Mouse (Mus musculus) liver, embryonic 11.5 days (tissue): ENCODE data around the gene Trit1. TPM values are rescaled to one million over a fixed set of nuclear protein-coding genes. Genes with fewer than 3 reads are reported as not detected.

Experiments
- ATAC-seq: fragments of 200-750 bp; cut with Nextera tagmentation; replicated peaks from 2 replicates; pipeline ENCODE4 v1.8.0; 2017; ENCODE audit warnings: moderate number of reproducible peaks, mild to moderate bottlenecking, moderate TSS enrichment, moderate library complexity; ENCODE audit not compliant: low FRiP score
- DNase-seq: peaks from one replicate; pipeline ENCODE4 v3.0.0-alpha.2; 2017; ENCODE audit warnings: low spot score
- H3K27ac ChIP-seq: fragments of 300-500 bp; sonication (generic); 2 replicates; pipeline ENCODE4 v1.5.1; 2014; ENCODE audit warnings: mild to moderate bottlenecking, low read depth, low read length, control low read depth
- H3K27me3 ChIP-seq: fragments of 300-500 bp; sonication (generic); replicated peaks from 2 replicates; pipeline ENCODE4 v1.6.1; 2014; ENCODE audit warnings: low read length, mixed read lengths; ENCODE audit not compliant: control insufficient read depth, insufficient read depth
- H3K36me3 ChIP-seq: fragments of 300-500 bp; sonication (generic); 2 replicates; pipeline ENCODE4 v1.6.1; 2014; ENCODE audit warnings: mild to moderate bottlenecking, low read length, moderate library complexity, mixed read lengths; ENCODE audit not compliant: control insufficient read depth, insufficient read depth
- H3K4me1 ChIP-seq: fragments of 300-500 bp; sonication (generic); replicated peaks from 2 replicates; pipeline ENCODE4 v1.6.1; 2014; ENCODE audit warnings: low read length, mixed read lengths; ENCODE audit not compliant: control insufficient read depth, insufficient read depth
- H3K4me2 ChIP-seq: fragments of 300-500 bp; sonication (generic); 2 replicates; pipeline ENCODE4 v1.6.1; 2014; ENCODE audit warnings: mild to moderate bottlenecking, control low read depth, moderate library complexity
- H3K4me3 ChIP-seq: fragments of 300-500 bp; sonication (generic); 2 replicates; pipeline ENCODE4 v1.5.1; 2014; ENCODE audit warnings: low read depth, low read length, control low read depth
- H3K9ac ChIP-seq: fragments of 300-500 bp; sonication (generic); 2 replicates; pipeline ENCODE4 v1.6.1; 2014; ENCODE audit warnings: low read depth, low read length, control low read depth
- H3K9me3 ChIP-seq: fragments of 300-500 bp; sonication (generic); 2 replicates; pipeline ENCODE4 v1.6.1; 2016; ENCODE audit warnings: low read length, inconsistent platforms, mixed read lengths; ENCODE audit not compliant: control insufficient read depth
- WGBS: fragments of 180-500 bp; shearing (Covaris S2); extraction: QIAGEN DNeasy Blood & Tissue Kit; methylation state at CpG from one replicate; pipeline ENCODE4 v1.1.7; 2014; 5-methylcytosine and 5-hydroxymethylcytosine counted together
- polyA plus RNA-seq: library from polyadenylated mRNA; unstranded; fragments of >200 nt; fragmentation: Nextera tagmentation; extraction: Ambion mirVana; gene quantifications from 2 replicates; pipeline ENCODE4 v1.2.1, GENCODE M21; 2014

The Trit1 gene
- polyA plus RNA-seq, 1 experiment from 2014 or later, result 17.2 TPM

- no peak overlapping the region for H3K4me2 ChIP-seq
- ATAC-seq, result no peak
- H3K27me3 ChIP-seq, result no peaks in the 10 kb centered on the region
- H3K27ac ChIP-seq, result no peak overlapping the region
- H3K4me1 ChIP-seq, result no peaks in the 10 kb centered on the region; the same call in 1 of the 2 replicates
- DNase-seq, result no peak
- H3K9me3 ChIP-seq, result no peaks in the 10 kb centered on the region
- WGBS, result 57% methylated on average over 5 of the region's 5 CpGs
- H3K9ac ChIP-seq, result no peak overlapping the region
- no peaks in the 10 kb centered on the region for H3K36me3 ChIP-seq
- H3K4me3 ChIP-seq, result no peak overlapping the region
These were observed 76.2 kb downstream of the Trit1 start for GRCm38 (mm10) chr4:123092621-123093020.

DNA sequence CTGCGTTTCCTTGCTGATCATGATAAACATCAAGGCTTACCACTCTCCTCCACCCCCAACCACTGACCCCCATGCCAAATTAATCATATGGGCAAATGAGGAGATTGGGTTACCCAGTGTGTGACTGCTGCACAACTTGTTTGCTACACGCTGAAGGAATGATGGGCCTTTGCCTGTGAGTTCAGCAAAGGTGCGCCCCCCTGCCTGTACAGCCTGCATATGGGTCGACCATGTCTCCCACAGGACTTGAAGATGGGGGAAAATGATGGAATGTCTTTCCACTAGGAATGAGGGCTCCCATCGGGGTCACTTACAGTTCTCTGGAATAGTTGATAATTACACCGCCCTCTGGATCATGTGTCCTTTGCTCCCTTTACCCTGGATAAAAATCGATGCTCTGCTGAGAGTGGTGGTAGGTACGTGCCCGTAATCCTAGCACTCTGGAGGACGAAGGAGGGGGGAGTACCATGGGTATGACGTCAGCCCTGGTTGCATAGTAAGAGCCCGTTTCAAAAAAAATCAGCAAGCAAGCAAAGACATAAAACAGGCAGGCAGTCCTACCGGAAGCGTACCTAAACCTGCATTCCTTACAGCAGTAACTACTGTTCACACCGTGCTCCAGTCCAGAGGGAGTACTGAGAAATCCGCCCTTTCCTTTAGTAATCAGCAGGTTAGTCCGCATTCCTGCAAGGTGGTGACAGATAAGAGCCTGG lies 76.8 kb downstream of the Trit1 start:
- ATAC-seq, result peak; percentile 79
- no peaks in the 10 kb centered on the region; the same call in 1 of the 2 replicates for H3K4me1 ChIP-seq
- H3K27me3 ChIP-seq, result no peaks in the 10 kb centered on the region
- DNase-seq, result no peak
- H3K4me3 ChIP-seq, result 0 out of 2 replicates have a peak overlapping the region, but pooled peaks have one; percentile 20
- 0 out of 2 replicates have a peak overlapping the region, but pooled peaks have one; percentile 13 for H3K27ac ChIP-seq
- no peak overlapping the region for H3K9ac ChIP-seq
- H3K36me3 ChIP-seq, result no peaks in the 10 kb centered on the region
- 34% methylated on average over 17 of the region's 17 CpGs for WGBS
- H3K4me2 ChIP-seq, result peak overlapping the region; percentile 26; the same call in 1 of the 2 replicates
- H3K9me3 ChIP-seq, result no peaks in the 10 kb centered on the region

GRCm38 (mm10) chr4:123093869-123094268 lies 77.5 kb downstream of the Trit1 start:
- Histone ChIP-seq H3K4me1 (no peaks in the 10 kb centered on the region; the same call in 1 of the 2 replicates), H3K27ac (no peak overlapping the region), H3K36me3 (no peaks in the 10 kb centered on the region), H3K27me3 (no peaks in the 10 kb centered on the region), H3K9me3 (no peaks in the 10 kb centered on the region), H3K9ac (no peak overlapping the region), H3K4me3 (no peak overlapping the region), H3K4me2 (no peak overlapping the region)
- DNase-seq, result no peak
- ATAC-seq, result no peak
- WGBS, result 45% methylated on average over 9 of the region's 9 CpGs

Other genes with a start within 250 kb of the Trit1 start
- gene Ppt1, start 180.4 kb upstream of the Trit1 start, polyA plus RNA-seq, result 42.9 and 44.5 TPM in 2 replicates
- 52.2 and 56.5 TPM in 2 replicates for gene Cap1, start 130.5 kb upstream of the Trit1 start, polyA plus RNA-seq
- 0.64 and 0.68 TPM in 2 replicates for gene Mfsd2a, start 55.4 kb upstream of the Trit1 start, polyA plus RNA-seq
- gene Mycl, start 20.9 kb upstream of the Trit1 start, polyA plus RNA-seq, result 3.1 and 4.0 TPM in 2 replicates
- gene Bmp8b, start 88.6 kb downstream of the Trit1 start, polyA plus RNA-seq, result 1.7 and 2.2 TPM in 2 replicates
- not detected in 2 replicates for gene Oxct2b, start 99.7 kb downstream of the Trit1 start, polyA plus RNA-seq
- gene Ppie, start 123.4 kb downstream of the Trit1 start, polyA plus RNA-seq, result 108 and 110 TPM in 2 replicates
- gene Hpcal4, start 166.6 kb downstream of the Trit1 start, polyA plus RNA-seq, result 0.32 and 0.48 TPM in 2 replicates
- not detected in 2 replicates for gene Nt5c1a, start 184.9 kb downstream of the Trit1 start, polyA plus RNA-seq
- 2.4 and 2.5 TPM in 2 replicates for gene Heyl, start 217.0 kb downstream of the Trit1 start, polyA plus RNA-seq
- 119 and 147 TPM in 2 replicates for gene Pabpc4, start 245.8 kb downstream of the Trit1 start, polyA plus RNA-seq